Mouse (Mus musculus) MEL (cell line): ENCODE results near the gene Olfr1024.

Experiments
- CTCF ChIP-seq, 3 experiments: IDR thresholded peaks in 2 of 3; conservative IDR thresholded peaks in 1 of 3; 2 replicates each; pipeline ENCODE4 v1.5.1; 2011 to 2012; ENCODE audit warnings: low read length in 3 of 3, low read depth in 2 of 3, mild to moderate bottlenecking in 2 of 3, improper control_type of control experiment in 1 of 3, inconsistent platforms in 1 of 3, mixed read lengths in 1 of 3, moderate library complexity in 1 of 3; ENCODE audit not compliant: control insufficient read depth in 1 of 3, insufficient read depth in 1 of 3, poor library complexity in 1 of 3, severe bottlenecking in 1 of 3
- GATA1 ChIP-seq: IDR thresholded peaks from 2 replicates; pipeline ENCODE4 v1.6.1; 2011; ENCODE audit warnings: low read depth, low read length, improper control_type of control experiment
- MAZ ChIP-seq: IDR thresholded peaks from 2 replicates; pipeline ENCODE4 v1.6.1; 2012; ENCODE audit warnings: low read depth, mild to moderate bottlenecking, inconsistent platforms, low read length, improper control_type of control experiment

GRCm38 (mm10) chr2:85914893-85915292, 10.0 kb upstream of the Olfr1024 start, which contains the start of gene Olfr1025-ps1:
- TF ChIP-seq CTCF (IDR thresholded peaks at IDR 0.05 in 2 of 3, conservative IDR thresholded peaks at IDR 0.05 in 1 of 3; ENCODE audit: control insufficient read depth in 1 of 3, insufficient read depth in 1 of 3, low read depth in 2 of 3, low read length in 3 of 3, poor library complexity in 1 of 3, severe bottlenecking in 1 of 3) (no peak), MAZ (no peak), GATA1 (no peak)
